Mouse (Mus musculus) midbrain, embryonic 14.5 days (tissue): ENCODE data around the gene Gper1. TPM values are rescaled to one million over a fixed set of nuclear protein-coding genes. Genes with fewer than 3 reads are reported as not detected.

ENCODE experiments used
- ATAC-seq: fragments of 200-750 bp; cut with Nextera tagmentation; 2 replicates; pipeline ENCODE4 v1.8.0; 2017; ENCODE audit warnings: moderate number of reproducible peaks, moderate library complexity; ENCODE audit not compliant: low FRiP score, low TSS enrichment
- DNase-seq: peaks from one replicate; pipeline ENCODE4 v3.0.0-alpha.2; 2015
- H3K27ac ChIP-seq: fragments of 300-500 bp; sonication (generic); replicated peaks from 2 replicates; pipeline ENCODE4 v1.5.1; 2014; ENCODE audit warnings: mild to moderate bottlenecking, low read depth, low read length, moderate library complexity
- H3K27me3 ChIP-seq: fragments of 300-500 bp; sonication (generic); 2 replicates; pipeline ENCODE4 v1.6.1; 2014; ENCODE audit warnings: low read length, control low read depth, mixed read lengths; ENCODE audit not compliant: control insufficient read depth, insufficient read depth
- H3K36me3 ChIP-seq: fragments of 300-500 bp; sonication (generic); 2 replicates; pipeline ENCODE4 v1.6.1; 2014; ENCODE audit warnings: low read length, control low read depth; ENCODE audit not compliant: control insufficient read depth, insufficient read depth
- H3K4me1 ChIP-seq: fragments of 300-500 bp; sonication (generic); 2 replicates; pipeline ENCODE4 v1.6.1; 2014; ENCODE audit warnings: mild to moderate bottlenecking, antibody characterized with exemption, low read length, control low read depth; ENCODE audit not compliant: control insufficient read depth, insufficient read depth
- H3K4me2 ChIP-seq: fragments of 300-500 bp; sonication (generic); 2 replicates; pipeline ENCODE4 v1.6.1; 2014; ENCODE audit warnings: mild to moderate bottlenecking, low read length, moderate library complexity
- H3K4me3 ChIP-seq: fragments of 300-500 bp; sonication (generic); replicated peaks from 2 replicates; pipeline ENCODE4 v1.5.1; 2014; ENCODE audit warnings: low read depth, low read length
- H3K9ac ChIP-seq: fragments of 300-500 bp; sonication (generic); replicated peaks from 2 replicates; pipeline ENCODE4 v1.6.1; 2014; ENCODE audit warnings: mild to moderate bottlenecking, low read length, moderate library complexity
- H3K9me3 ChIP-seq: fragments of 300-500 bp; sonication (generic); 2 replicates; pipeline ENCODE4 v1.6.1; 2016; ENCODE audit warnings: low read length, control low read depth, mixed read lengths; ENCODE audit not compliant: control insufficient read depth
- WGBS: fragments of 180-500 bp; shearing (Covaris S2); extraction: QIAGEN DNeasy Blood & Tissue Kit; methylation state at CpG from one replicate; pipeline ENCODE4 v1.1.7; 2014; 5-methylcytosine and 5-hydroxymethylcytosine counted together
- polyA plus RNA-seq: library from polyadenylated mRNA; unstranded; fragments of >200 nt; fragmentation: Nextera tagmentation; extraction: Ambion mirVana; gene quantifications from 2 replicates; pipeline ENCODE4 v1.2.1, GENCODE M21; 2014

Gper1 gene
- polyA plus RNA-seq, 1 experiment from 2014 or later, result 9.6 TPM

DNA sequence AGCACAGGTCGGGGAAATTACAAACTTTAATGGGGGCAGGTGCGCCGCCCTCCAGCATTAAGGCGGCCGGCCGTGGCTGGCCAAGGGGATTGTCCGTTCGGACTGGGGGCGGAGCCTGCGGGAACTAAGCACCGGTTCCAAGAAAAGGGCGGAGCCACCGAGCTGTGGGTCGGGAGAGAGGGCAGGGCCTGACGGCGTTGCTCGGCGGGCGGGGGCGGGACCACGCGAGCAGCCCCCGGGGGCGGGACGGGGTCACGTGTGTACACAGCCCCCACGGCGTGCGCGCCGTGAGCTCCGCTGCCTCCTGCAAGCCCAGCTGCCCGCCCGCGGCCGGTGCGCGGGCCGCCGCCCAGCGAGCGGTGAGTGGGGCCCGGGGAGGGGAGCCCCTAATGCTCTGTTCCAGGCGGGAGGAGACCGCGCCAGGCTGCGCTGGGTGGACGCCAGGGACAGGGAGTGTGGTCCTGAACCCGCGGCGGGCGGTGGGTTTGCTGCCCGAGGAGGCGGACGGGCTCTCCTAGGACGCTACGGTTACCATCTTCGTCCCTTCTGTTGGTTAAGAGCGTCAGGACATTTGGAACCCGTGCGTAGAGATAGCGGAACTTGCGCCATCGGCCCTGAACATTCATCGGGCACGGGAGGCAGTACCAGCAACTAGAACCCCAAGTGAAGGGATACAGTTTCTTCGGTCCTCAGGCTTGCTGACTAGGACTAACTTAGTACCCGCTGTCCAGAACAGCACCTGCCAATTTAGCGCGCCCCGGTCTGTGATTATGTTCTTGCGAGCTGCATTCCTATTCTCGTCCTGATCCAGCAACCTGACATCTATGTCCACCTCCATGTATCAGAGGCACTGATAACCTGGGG lies 42.3 kb upstream of the Gper1 start:
- H3K4me1 ChIP-seq, result 0 out of 2 replicates have a peak, but pooled peaks cover 2% of the 10 kb centered on the region
- H3K27me3 ChIP-seq, result no peaks in the 10 kb centered on the region
- DNase-seq, result peak; percentile 88
- H3K27ac ChIP-seq, result peak overlapping the region; percentile 20; the same call in 1 of the 2 replicates
- peak overlapping the region; percentile 89 for H3K4me2 ChIP-seq
- H3K4me3 ChIP-seq, result peak overlapping the region; percentile 62
- WGBS, result 1% methylated on average over 73 of the region's 73 CpGs
- H3K9me3 ChIP-seq, result no peaks in the 10 kb centered on the region
- H3K36me3 ChIP-seq, result no peaks in the 10 kb centered on the region
- ATAC-seq, result peak; percentile 83
- peak overlapping the region; percentile 66 for H3K9ac ChIP-seq

DNA sequence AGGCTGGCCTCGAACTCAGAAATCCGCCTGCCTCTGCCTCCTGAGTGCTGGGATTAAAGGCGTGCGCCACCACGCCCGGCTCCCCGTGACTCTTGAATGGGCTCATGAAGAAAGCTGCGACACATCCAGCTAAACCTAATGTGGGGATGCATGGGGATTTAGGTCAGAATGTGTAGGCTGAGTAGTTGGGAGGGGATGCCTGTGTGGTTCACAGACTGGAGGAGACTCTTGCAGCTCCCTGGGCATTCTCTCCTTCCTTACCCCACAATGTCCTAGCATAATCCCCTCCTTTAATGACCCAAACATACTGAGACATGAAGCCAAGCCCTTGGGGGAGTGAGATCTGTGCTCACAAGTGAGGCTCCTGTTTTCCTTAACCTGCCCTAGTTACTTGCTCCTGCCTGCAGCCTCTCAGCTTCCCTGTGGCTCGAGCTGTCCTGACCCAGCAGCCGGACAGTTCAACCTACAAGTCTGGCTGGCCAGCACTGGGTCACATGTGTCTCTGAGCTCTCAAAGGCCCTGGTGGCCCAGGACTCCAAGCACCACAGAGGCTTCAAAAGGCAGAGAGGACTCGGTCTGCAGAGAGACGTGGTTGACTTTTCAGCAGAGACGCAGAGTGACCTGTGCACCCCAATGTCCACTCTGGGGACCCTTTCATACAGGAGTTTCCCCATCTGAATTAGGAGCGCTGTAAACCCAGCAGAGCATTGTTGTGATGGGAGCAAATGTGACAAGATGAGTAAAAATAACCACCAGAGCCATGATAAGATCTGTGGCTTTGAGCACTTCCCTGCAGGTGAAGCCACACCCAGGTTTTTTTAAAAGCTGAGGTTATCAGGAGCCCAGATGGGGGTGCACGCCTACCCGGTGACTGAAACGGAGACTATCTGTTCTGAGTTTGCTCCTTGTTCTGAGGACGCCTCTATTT lies 41.1 kb upstream of the Gper1 start:
- WGBS, result 82% methylated on average over 18 of the region's 18 CpGs
- Histone ChIP-seq H3K36me3 (no peaks in the 10 kb centered on the region), H3K9ac (no peak overlapping the region), H3K9me3 (no peaks in the 10 kb centered on the region), H3K4me2 (no peak overlapping the region), H3K27ac (no peak overlapping the region), H3K27me3 (no peaks in the 10 kb centered on the region), H3K4me3 (no peak overlapping the region), H3K4me1 (0 out of 2 replicates have a peak, but pooled peaks cover 2% of the 10 kb centered on the region)
- ATAC-seq (no peak), DNase-seq (no peak)

DNA sequence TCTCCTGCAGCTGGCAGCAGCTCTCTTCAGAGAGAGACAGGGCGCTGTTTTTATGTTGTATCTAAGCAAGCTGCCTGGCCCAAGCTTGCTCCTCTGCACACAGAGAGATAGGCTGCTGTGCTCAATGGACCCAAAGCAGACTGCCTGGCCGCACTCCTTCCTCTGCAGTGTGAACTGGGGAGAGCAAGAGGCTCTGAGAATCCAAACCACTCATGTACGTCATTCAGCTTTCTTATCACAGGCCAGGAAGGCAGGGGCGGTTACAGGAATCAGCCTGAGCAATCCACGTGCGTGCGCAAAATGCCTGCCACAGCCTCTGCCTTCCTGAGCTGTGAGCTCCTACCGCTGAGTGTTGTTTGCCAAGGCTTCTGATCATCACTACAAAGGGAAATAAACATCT lies 40.2 kb upstream of the Gper1 start:
- ATAC-seq, result no peak
- H3K9ac ChIP-seq, result no peak overlapping the region
- H3K27me3 ChIP-seq, result no peaks in the 10 kb centered on the region
- WGBS, result 68% methylated on average over 8 of the region's 8 CpGs
- 0 out of 2 replicates have a peak, but pooled peaks cover 2% of the 10 kb centered on the region for H3K4me1 ChIP-seq
- DNase-seq, result peak; percentile 20
- H3K36me3 ChIP-seq, result no peaks in the 10 kb centered on the region
- no peak overlapping the region for H3K4me2 ChIP-seq
- H3K4me3 ChIP-seq, result no peak overlapping the region
- H3K9me3 ChIP-seq, result no peaks in the 10 kb centered on the region
- peak overlapping the region; percentile 53; the same call in 1 of the 2 replicates for H3K27ac ChIP-seq

GRCm38 (mm10) chr5:139383234-139383633 lies 39.7 kb upstream of the Gper1 start:
- H3K36me3 ChIP-seq, result no peaks in the 10 kb centered on the region
- H3K9ac ChIP-seq, result no peak overlapping the region
- 0 out of 2 replicates have a peak, but pooled peaks cover 2% of the 10 kb centered on the region for H3K4me1 ChIP-seq
- no peaks in the 10 kb centered on the region for H3K27me3 ChIP-seq
- H3K27ac ChIP-seq, result no peak overlapping the region
- DNase-seq (no peak), ATAC-seq (no peak)
- WGBS, result 79% methylated on average over 9 of the region's 9 CpGs
- no peak overlapping the region for H3K4me2 ChIP-seq
- H3K9me3 ChIP-seq, result no peaks in the 10 kb centered on the region
- no peak overlapping the region for H3K4me3 ChIP-seq

DNA sequence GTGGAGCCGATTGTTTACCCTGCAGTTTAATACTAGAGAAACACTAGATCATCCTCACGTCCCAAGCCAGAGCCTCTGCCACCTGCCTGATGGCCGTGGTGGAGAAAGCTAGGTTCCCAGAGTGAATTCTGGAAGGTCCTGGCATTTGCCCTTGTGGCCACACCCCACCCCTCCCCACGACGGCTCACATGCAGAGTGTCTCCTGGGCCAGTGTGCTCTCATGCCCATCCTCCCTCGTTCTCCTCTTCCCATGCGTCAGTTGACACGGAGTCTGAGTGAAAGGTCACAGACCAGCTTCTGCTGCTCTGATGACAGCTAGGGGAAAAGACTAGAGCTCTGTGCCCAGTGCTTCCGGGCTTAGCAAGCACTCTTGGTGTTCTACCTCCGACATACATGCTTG lies 38.4 kb upstream of the Gper1 start:
- Histone ChIP-seq H3K9ac (no peak overlapping the region), H3K36me3 (no peaks in the 10 kb centered on the region), H3K4me1 (0 out of 2 replicates have a peak, but pooled peaks cover 2% of the 10 kb centered on the region), H3K4me2 (no peak overlapping the region), H3K27ac (no peak overlapping the region), H3K4me3 (no peak overlapping the region), H3K27me3 (no peaks in the 10 kb centered on the region), H3K9me3 (no peaks in the 10 kb centered on the region)
- ATAC-seq (no peak), DNase-seq (no peak)
- WGBS, result 79% methylated on average over 10 of the region's 10 CpGs

GRCm38 (mm10) chr5:139386047-139386446 lies 36.9 kb upstream of the Gper1 start:
- no peak for DNase-seq
- Histone ChIP-seq H3K9me3 (no peaks in the 10 kb centered on the region), H3K27ac (no peak overlapping the region), H3K36me3 (no peaks in the 10 kb centered on the region), H3K4me3 (no peak overlapping the region), H3K4me2 (no peak overlapping the region), H3K9ac (no peak overlapping the region), H3K4me1 (no peaks in the 10 kb centered on the region), H3K27me3 (no peaks in the 10 kb centered on the region)
- no peak for ATAC-seq
- 98% methylated on average over 5 of the region's 5 CpGs for WGBS

DNA sequence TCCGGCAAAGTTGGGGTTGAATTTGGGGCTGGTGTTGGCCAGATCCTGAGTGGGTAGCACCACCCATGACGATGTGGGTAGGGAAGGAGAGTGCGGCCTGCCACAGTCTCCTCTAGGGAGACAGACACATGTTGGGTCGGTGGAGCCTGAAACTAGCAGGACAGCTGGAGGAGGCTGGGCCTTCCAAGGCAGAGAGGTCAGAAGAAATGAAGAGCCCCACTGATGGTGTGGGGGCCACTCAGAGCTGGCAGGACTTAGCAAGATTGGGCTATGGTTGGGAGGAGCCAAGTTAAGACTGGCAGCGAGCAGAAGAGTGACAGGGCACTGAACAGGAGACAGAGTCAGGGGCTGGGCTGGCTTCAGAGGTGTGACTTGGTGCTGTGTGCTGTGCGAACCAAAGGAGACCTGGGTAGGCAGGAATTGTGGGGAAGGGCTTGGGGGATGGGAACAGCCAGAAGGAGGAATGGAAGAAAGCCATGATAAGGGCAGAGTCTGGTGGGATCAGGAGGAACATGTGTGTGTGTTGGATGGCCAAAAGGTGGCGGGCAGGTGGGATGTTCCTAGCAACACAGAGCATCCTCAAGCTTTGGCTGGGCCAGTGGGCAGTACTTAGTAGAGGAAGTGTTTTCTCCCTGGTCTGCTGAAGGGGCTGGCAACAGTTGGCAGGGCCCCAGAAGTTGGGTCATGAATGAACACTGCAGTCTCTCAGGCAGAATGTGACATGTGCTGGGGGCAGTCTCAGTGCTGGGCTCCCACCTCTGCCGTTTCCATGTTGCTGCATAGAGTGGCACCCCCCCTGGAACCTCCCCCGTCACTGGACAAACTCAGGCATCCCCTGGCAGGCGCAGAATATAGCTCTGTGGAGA lies 35.4 kb upstream of the Gper1 start:
- Histone ChIP-seq H3K27ac (no peak overlapping the region), H3K4me3 (no peak overlapping the region), H3K9me3 (no peaks in the 10 kb centered on the region), H3K36me3 (no peaks in the 10 kb centered on the region), H3K4me1 (no peaks in the 10 kb centered on the region), H3K4me2 (no peak overlapping the region), H3K27me3 (no peaks in the 10 kb centered on the region), H3K9ac (no peak overlapping the region)
- ATAC-seq (no peak), DNase-seq (no peak)
- WGBS, result 83% methylated on average over 10 of the region's 10 CpGs

- ATAC-seq, result no peak
- Histone ChIP-seq H3K9ac (no peak overlapping the region), H3K27me3 (no peaks in the 10 kb centered on the region), H3K36me3 (no peaks in the 10 kb centered on the region), H3K4me2 (no peak overlapping the region), H3K4me1 (no peaks in the 10 kb centered on the region), H3K9me3 (no peaks in the 10 kb centered on the region), H3K4me3 (no peak overlapping the region), H3K27ac (no peak overlapping the region)
- no peak for DNase-seq
- WGBS, result 89% methylated on average over 4 of the region's 4 CpGs
Measured at GRCm38 (mm10) chr5:139388195-139388570, 34.8 kb upstream of the Gper1 start.
